Mouse (Mus musculus) adrenal gland (tissue): ENCODE results near the gene Rhbdf2.
"Not testable (repeated sequence)": the region's sequence is repeated elsewhere in the genome, so short reads cannot be mapped to it uniquely, and the experiment has no call there.

ENCODE experiments used
- intact Hi-C: fragments of 180-260 bp; cut with DNase I; formaldehyde crosslinking; loops from one replicate; pipeline ENCODE4 v1.15.1; 2025
- long read RNA-seq, 2 experiments: library from polyadenylated mRNA; unstranded; transcript quantifications; one replicate each; pipeline ENCODE4 v2.0.0; 2020; ENCODE audit warnings: borderline replicate concordance in 1 of 2; ENCODE audit not compliant: insufficient replicate concordance in 1 of 2

Rhbdf2 gene
- long read RNA-seq, experiment 1, partial matches to known transcripts: 1 of 1 reads
- long read RNA-seq, experiment 1, other reads (novel, unspliced or antisense): 0 of 1 reads
- long read RNA-seq, experiment 2, partial matches to known transcripts: 0 of 1 reads
- long read RNA-seq, experiment 2, other reads (novel, unspliced or antisense): 1 of 1 reads

DNA sequence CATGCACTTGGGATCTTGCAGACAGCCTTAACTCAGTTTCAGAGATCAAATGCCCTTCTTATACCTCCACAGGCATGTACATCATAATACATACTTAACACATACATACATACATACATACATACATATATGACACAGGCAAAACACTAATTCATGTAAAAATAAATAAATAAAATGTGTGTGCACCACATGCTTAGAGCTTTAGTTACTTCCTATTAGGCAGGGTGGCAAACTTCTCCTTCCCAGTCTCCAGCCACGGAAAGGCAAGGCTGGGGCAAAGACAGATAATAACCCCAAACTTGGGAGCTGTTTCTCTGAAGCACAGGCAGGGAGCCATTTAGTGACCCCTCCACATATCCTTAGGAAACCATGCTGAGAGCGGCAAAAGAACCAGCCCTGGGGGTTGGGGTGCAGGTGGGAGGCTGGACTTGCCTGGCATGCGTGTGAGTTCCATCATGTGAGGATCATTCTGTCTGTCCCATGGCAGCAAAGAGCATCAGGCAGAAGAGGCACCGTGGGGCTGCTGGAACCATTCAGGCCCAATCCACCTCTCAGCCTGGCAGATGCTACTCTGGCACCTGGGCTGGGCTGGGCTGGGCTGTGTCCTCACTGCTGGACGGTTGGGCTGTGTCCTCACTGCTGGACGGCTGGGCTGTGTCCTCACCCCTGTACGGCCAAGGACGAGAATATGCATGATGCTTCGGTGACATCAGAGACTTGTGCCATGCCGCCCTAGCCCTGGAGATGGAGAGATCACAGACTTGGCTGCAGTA lies at the start of gene Rhbdf2:
Gene Rhbdf2 (minus strand): TSS at position 721 of the 773 bp plus-strand sequence.
- intact Hi-C loops: no loop called here

DNA sequence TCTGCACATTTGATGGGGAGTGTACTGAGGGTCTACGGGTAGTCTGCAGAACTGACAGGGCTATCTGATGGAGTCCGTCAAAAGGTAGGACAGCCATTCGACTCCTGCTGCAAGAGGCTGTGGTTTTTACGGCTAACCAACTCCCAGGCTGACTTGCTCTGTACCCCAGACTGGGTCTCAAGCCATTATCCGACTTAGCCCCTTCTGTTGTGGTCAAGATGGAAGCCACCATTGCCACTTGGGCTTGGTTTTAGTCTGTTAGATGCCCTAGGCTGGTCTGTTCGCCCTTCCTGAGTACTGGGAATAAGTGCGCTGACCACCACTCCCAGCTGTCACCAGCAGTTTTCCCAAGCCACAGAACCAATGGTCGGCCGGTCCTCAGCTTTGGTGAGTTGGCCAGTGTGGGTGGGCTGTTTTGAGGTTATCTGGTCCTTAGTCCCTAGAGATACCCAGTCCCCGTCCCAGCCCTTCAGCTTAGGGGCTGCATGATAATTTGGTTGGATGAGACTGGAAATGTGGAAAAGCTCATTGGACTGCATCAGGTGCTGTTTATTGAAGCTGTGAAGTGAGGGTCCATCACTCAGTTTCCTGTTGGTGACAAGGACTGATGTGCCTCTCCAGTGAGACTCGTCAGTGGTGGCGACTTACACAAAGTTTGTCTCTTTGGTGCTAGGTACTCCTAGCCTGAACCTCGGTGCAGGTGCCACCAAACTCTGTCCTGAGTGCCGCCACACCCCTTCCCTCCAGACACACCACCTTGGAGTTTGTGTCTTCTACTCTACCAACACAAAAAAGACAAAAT lies 49.6 kb upstream of the Rhbdf2 start:
- intact Hi-C loops: loop anchor here (10.0 kb wide), 1 partner anchor 128 kb away; no protein-coding TSS in a partner anchor

DNA sequence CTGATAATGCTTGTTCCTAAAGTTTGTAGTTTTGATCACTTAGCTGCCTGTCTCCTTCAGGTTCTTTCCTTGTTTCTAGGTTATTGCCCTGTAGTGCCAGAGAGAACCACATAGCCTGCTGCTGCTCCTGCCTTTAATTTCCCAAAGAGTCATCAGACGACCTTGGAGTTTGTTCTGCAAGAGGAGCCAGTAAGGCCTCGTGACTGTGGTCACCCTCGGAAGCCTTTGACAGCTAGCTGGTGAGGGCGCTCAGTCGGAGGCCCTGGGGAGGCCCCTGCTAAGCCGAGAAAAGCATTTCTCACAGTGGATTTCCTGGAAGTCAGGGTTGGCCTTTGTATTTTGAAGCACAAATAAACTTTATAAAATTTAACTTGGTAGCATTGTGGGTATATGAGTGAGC lies 48.6 kb upstream of the Rhbdf2 start:
- intact Hi-C loops: loop anchor here (10.0 kb wide), 1 partner anchor 129 kb away; no protein-coding TSS in a partner anchor

DNA sequence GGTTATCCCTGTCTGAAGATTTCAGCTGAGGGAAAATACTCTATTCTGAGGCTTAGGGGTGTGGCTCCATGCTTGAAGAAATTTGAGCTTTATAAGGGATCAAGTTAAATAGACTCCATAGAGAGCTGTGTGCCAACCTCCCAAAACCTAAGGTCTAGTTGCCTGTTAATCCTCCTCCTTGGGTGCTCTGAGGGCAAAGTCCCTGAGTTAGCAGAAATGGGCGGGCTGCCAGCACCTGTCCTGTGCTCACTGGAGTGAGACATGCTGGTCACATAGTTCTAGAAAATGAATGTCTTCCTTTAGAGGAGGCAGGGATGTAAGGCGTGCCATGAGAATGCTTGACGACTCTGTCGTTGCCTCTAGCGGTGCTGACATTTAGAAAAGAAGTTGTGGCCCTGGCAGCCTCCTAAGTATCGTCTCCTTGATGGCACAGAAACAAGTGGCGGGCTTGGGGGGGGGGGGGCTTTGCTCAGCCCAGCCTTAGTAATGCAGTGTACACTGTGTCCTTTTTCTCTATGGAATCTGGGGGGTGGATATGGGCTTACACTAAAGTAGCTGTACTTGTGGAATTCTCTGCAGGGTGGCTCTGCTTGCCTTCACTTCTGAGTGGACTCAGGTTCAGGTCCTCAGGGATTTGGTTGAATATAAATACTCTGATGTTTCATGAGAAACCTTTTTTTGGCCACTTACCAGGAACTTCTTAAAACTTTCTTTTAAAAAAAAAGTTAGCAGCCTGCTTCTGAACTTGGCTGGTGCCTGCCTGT lies 48.0 kb upstream of the Rhbdf2 start:
- intact Hi-C loops: loop anchor here (10.0 kb wide), 1 partner anchor 130 kb away; no protein-coding TSS in a partner anchor

DNA sequence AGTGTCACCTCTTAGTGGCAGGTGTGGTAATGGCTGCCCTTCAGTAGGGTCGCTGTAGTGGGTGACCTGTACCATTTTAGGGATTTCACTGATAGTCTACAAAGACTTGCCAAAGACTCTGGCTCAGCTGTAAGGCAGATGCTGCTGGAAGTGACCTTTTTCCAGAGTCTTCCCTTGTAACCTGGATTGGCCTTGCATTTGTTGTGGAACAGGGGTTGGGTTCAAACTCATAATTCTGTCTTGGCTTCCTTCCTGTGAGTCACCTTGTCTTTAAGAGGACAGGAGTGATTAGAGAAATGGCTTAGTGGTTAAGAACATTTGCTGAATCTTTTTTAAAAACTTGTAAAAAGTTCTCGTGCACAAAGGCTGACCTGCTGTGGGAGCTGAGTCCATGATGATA lies 46.6 kb upstream of the Rhbdf2 start:
- intact Hi-C loops: loop anchor here (10.0 kb wide), 1 partner anchor 131 kb away; no protein-coding TSS in a partner anchor

DNA sequence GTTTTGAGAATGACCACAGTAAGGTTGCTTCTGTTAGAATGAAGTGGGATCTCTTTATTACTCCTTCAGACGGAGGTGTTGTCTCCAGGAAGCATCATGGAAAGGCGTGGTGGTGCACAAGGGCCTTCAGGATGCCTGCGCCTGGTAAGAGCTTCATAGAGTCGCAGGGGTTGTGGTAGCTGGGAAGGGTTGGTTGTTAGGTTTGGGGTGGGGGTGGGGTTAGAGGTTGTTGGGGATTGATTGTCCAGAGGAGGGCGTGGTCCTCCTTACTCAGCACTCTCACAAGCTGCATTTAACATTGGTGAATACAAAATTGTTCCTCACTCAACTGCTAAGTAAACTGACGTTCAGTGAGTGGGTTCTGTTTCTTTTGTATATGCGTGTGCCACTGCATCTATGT lies 45.8 kb upstream of the Rhbdf2 start:
- intact Hi-C loops: loop anchor here (10.0 kb wide), 1 partner anchor 132 kb away; no protein-coding TSS in a partner anchor

DNA sequence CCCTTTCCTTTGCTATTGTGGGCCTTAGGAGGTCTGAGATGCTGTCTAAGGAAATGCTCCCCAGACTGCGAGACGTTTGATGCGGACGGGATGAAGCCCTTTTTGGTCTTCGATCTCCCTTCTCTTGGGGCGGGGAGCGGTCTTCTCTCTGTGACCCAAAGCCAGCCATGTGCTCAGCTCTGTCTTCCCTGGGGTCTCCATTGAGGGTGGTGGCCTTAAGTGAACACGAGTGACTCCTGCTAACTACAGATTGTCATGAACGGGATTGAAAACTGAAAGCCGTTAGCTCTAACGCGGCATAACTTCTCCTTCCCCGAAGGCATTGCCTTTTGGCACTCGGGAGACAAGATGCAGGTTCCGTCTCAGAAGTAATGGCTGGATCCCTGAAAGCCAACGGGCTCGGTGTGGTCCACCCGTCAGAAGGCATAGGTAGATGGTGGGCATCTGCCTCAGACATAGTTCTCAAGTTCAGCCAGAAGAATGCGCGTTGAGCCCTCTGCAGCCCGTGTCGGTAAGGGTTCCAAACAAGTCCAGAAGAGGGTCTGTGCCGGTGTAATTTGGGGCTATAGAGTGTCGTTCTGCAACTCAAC lies 45.1 kb upstream of the Rhbdf2 start:
- intact Hi-C loops: loop anchor here (1.0 to 10.0 kb wide), 2 partner anchors 29 to 133 kb away; no protein-coding TSS in a partner anchor

DNA sequence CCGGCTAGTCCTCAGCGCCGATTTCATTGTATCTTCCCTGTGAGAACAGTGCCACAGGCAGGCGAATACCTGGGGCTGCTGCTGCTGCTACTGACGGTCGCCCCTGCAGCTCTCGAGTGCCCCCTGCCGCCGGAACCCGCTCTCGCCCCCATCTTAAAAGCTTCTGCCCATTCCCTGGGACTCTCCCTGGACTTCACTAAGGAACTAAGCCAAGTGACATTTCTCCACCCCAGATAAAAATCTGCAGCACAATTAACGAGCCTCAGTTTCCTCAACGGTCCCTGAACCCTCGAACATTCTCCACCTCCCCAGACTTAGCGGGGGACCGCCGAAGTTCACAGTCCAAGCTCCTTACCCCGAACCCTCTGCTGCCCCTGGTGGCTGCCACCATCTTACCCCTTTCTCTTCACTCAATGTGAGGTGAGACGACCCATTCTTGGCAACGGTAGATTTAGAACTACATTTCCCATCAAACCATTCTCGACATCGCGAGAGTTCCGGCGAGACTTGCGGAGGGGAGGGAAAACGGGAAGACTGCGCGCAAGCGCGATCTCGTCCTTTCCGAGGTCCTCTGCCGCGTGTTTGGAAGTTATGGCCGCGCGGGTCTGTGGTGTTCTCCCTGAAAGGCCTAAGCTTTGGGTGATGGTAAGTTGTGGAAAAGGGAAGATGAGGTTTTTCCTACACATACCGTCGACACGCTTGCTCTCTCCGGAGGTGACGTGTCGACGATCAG lies 44.5 kb upstream of the Rhbdf2 start:
- intact Hi-C loops: loop anchor here (1.0 to 10.0 kb wide), 2 partner anchors 28 to 134 kb away; no protein-coding TSS in a partner anchor

DNA sequence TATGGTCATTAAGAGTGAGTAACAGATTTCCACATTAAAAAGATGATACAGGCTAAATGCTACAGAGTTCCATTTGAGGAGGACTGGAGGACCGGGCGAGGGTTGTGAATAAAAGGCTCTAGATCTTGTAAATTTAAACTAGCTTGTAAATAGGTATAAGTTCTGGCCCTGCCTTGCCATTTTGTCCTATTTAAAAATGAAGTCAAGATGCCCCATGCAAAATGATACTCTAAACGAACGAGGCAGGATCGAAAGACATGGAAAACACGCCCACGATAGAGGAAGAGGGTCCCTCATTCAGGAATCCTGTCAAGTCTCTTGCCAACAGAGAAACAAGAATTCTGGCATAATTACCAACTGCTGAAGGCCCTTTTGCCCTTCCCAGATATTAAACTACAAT lies 43.6 kb upstream of the Rhbdf2 start:
- intact Hi-C loops: loop anchor here (10.0 kb wide), 1 partner anchor 134 kb away; no protein-coding TSS in a partner anchor

DNA sequence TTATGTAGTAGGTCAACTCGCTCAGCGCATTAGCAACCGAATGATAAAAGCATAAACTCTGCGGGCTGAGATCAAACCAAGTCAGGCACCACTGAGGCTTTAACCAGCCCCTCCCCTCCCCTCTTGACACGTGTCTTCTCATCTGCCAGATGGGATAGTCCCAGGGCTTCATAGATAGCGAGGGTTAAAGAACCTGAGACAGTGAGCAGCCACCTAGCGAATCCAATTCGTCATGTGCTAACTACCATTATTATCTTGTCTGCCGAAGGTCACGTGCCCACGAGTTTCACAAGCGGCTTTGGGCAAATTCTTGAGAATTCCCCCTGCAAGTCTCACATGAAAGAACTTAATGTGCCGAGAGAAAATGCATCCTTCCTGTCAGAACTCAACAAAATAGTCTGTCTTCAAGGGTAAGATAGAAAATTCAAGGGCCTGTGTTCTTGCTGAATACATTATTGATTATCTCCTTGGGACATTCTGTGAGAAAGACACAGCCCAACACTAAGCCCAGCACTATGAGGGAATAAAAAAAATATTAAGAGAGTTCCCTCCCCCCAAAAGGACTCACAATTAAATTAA lies 43.1 kb upstream of the Rhbdf2 start:
- intact Hi-C loops: loop anchor here (10.0 kb wide), 1 partner anchor 135 kb away; no protein-coding TSS in a partner anchor

DNA sequence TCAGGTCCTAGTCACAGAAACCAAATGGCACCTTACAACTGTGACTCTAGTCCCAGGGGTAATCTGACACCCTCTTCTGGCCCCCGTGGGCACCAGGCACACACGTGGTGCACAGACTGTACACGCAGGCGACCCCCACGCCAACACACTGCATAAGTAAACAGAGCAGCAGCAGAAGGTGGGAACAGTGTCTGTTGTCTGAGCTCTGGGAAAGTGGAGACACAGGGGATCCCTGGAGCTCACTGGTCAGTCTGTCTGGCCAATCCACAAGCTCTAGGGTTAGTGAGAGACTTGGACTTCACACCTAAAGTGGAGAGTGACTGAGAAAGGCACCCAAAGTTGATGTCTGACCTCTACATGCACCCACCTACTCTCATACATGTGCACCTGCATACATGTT lies 42.5 kb upstream of the Rhbdf2 start:
- intact Hi-C loops: no loop called here

DNA sequence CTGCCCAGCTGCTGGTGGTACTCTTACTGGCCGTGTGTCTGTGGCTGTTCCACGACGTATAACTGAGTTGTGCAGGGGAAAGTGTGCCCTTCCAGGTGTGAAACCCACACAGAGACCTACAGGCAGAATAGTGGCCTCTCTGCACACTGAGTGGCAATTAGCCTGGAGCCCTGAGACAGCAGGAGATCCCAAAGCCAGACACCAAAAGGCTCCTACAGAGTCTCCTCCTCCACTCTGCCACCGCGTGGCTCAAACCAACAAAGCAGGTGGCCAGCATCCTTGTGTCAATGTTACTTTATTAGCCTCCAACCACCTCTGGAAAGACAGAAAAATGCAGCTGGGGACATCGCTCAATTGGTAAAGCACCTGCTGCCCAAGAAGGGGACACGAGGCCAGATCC lies 42.0 kb upstream of the Rhbdf2 start:
- intact Hi-C loops: no loop called here

DNA sequence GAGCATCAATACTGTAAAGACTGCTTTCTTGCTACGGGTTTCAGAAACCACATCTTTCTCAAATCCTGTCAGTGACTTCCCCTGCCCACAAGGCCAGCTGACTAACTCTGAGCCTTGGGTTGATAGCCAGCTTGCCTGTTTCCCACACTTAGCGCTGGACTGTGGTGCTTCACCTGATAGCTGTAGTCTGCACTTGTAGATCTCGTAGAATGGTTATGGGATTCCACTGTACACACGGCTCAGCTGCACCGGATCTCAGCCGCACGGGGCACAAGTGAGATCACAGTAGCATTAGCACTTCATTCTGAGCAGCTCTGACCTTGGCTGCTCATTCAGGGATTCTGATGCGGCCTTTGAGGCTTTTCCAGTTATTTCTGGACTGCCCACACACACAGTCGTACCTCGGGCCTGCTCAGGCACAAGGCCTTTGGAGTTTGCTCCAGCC lies 41.6 kb upstream of the Rhbdf2 start:
- intact Hi-C loops: no loop called here

DNA sequence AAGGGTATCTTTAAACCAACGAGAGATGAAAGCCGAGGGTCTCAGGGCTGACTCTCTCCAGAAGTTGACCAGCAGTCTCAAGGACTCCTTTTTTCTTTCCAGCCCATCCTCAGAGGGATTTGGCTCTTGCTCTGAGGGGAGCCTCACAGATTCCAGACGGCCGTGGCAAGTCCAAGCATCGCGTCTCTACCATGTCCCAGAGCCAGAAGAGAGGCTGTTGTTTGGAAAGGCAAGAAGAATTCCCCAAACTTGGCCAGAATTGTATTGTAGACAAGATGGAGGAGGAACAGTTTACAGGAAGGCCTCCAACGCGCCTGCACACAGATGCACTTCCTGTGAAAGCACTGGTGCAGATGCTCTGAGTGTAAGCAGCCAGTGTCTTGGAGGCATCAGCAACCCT lies 41.1 kb upstream of the Rhbdf2 start:
- intact Hi-C loops: no loop called here

DNA sequence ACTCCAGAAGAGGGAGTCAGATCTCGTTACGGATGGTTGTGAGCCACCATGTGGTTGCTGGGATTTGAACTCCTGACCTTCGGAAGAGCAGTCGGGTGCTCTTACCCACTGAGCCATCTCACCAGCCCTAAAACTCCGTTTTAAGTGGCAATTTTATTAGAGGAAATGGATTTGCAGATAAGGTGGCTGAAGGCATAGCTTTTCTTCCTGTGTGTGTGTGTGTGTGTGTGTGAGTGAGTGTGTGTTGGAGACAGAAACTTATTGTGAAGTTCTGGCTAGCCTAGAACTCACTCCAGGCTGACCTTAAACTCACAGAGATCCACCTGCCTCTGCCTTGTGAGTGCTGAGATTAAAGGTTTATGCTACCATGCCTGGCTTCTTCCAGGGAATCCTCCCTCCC lies 40.2 kb upstream of the Rhbdf2 start:
- intact Hi-C loops: not testable (repeated sequence)

DNA sequence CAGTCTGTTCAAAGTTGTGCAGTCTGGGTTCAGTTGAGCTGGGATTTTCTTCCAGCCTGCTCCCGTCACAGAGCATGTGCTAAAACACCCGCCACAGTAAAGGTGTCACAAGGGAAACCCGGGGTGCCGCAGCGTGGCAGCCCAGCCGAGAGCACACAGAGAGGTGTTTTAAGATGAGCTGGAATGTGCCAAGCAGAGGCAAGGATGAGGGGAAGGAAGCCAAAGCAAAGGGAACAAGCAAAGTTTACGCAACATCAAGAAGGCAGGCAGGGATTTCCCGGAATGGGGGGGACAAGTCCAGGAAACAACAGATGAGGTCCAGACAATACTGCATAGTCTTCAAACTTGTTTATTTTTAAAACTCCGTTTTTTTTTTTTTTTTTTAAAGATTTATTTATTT lies 39.7 kb upstream of the Rhbdf2 start:
- intact Hi-C loops: no loop called here

DNA sequence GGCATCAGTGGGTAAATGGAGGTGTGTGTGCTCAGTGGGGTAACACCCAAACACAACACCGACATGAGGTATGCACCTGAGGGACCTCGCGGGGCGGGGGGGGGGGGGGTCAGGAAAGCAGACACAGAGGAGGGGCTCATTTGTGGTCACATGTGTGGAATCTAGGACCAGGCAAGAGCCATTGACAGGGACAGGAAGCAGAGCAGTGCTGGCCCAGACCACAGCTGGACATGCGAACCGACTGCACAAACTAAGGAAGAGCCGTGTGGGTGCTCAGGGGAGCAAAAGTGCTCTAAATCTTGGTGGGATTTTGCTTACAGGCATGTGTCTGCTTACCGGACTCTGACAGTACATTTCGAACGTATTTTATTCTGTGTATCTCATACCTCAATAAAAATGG lies 38.5 kb upstream of the Rhbdf2 start:
- intact Hi-C loops: no loop called here

DNA sequence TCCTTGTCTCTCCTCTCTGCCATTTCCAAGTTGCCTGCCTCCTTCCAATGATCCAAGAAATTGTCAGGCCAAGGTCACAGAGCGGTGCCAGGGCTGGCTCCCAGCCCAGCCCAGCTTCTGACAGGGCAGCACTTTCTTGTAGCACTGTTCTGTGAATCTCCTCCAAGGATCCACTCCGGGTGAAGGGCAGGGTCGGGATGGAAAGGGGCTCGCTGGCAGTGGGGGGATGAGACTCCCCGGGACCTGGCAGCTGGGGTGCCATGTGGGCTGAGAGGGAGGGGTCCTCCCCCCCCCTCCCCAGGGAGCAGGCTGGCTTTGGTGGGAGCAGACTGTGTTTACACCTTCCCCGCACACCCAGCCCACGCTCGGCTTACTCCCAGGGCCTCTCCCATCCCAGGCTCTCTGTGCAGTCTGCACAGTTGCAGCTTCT lies 35.1 kb upstream of the Rhbdf2 start:
- intact Hi-C loops: no loop called here

DNA sequence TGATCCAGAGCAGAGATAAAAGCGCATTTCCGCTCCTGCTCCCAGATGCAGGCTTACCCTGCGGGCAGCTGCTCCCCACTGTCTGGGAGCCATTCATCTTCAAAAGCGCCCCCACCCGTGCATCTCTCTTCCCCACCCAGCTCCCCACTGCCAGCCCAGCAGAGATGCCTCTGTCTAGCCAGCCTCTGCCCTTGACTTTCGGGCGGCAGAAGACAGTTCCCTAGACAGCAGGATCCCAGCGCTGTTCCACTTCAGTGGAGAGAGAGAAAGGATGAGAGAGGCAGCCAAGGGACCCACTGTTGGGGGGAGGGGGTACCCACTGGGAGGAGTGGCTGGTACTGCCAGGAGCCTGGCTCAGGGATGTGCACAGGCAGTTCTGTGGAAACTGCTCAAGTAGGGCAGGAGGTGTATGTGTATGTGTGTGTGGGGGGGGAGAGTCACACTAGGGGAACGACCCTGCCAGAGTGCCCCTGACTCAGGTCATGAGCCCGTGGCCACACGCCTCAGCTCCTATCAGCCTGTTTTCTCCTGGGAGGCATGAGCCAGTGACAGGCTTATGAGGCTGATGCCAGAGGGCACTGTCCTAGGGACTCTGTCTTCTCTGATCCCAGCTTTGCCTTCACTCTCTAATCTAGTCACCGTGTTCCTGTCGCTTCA lies 34.6 kb upstream of the Rhbdf2 start:
- intact Hi-C loops: no loop called here
